Mouse (Mus musculus) cerebellum, adult 2 months (tissue): ENCODE results near the gene Traf3ip2. TPM values are rescaled to one million over a fixed set of nuclear protein-coding genes. Genes with fewer than 3 reads are reported as not detected.

ENCODE experiments used
- DNase-seq, 2 experiments: peaks; one replicate each; pipeline ENCODE4 v3.0.0; 2021
- H3K27ac ChIP-seq: fragments of 200-500 bp; 2 replicates; pipeline ENCODE4 v1.5.1; 2012; ENCODE audit warnings: low read length, control low read depth, inconsistent platforms; ENCODE audit not compliant: insufficient read depth
- H3K27me3 ChIP-seq: fragments of 200-500 bp; 2 replicates; pipeline ENCODE4 v1.6.1; 2012; ENCODE audit warnings: inconsistent platforms, mild to moderate bottlenecking, low read length, moderate library complexity; ENCODE audit not compliant: control insufficient read depth, insufficient read depth
- H3K4me1 ChIP-seq: fragments of 200-500 bp; 2 replicates; pipeline ENCODE4 v1.6.1; 2011; ENCODE audit warnings: low read length; ENCODE audit not compliant: control insufficient read depth, insufficient read depth
- H3K4me3 ChIP-seq: fragments of 200-500 bp; replicated peaks from 2 replicates; pipeline ENCODE3; 2011; ENCODE audit warnings: mild to moderate bottlenecking, low read depth, low read length, control low read depth; ENCODE audit not compliant: insufficient read depth
- CTCF ChIP-seq: fragments of 200-500 bp; IDR thresholded peaks from 2 replicates; pipeline ENCODE4 v1.5.1; 2011; ENCODE audit warnings: low read depth, mild to moderate bottlenecking, control low read depth, low read length, moderate library complexity, borderline replicate concordance; ENCODE audit not compliant: insufficient read depth
- POLR2A ChIP-seq: fragments of 200-500 bp; IDR thresholded peaks from 2 replicates; pipeline ENCODE4 v1.6.1; 2011; ENCODE audit warnings: low read length, control low read depth, borderline replicate concordance; ENCODE audit not compliant: insufficient read depth
- WGBS: fragments of 180-500 bp; shearing (Covaris S2); methylation state at CpG from one replicate; pipeline ENCODE4 v1.1.7; 2018; 5-methylcytosine and 5-hydroxymethylcytosine counted together
- polyA plus RNA-seq: library from polyadenylated mRNA; depleted of rRNA; stranded (reverse); fragments of >200 nt; gene quantifications from 2 replicates; pipeline ENCODE4 v1.2.3, GENCODE M21; 2012

Traf3ip2 gene
- polyA plus RNA-seq, 1 experiment, result 5.7 TPM

DNA sequence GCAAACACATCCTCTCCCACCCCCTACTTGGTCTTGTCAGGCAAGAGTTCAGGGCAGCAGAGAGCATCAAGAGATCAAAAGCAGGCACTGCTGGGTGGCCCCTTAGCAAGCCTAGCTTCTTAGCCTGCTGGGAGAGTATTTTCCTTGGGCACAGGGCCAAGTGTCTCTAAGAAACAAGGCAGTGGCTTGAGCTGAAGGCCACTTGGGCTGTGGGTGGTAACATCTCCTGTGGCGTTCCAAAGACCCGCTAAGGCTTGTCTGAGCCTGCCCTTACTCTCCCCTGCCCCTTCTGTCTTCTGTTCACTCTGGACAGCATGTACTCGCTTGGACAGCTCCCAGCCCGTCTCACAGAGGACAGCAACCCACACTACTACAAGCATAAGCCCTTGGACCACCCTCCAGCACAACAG lies 28.1 kb downstream of the Traf3ip2 start:
- peak; percentile 21 to 44 for DNase-seq
- 60% methylated on average over 4 of the region's 4 CpGs for WGBS
- Histone ChIP-seq H3K4me1 (peaks cover under 1% of the 10 kb centered on the region), H3K27ac (no peak overlapping the region), H3K27me3 (no peaks in the 10 kb centered on the region), H3K4me3 (no peak overlapping the region)
- no peak for TF ChIP-seq CTCF
- TF ChIP-seq POLR2A, result no peak

DNA sequence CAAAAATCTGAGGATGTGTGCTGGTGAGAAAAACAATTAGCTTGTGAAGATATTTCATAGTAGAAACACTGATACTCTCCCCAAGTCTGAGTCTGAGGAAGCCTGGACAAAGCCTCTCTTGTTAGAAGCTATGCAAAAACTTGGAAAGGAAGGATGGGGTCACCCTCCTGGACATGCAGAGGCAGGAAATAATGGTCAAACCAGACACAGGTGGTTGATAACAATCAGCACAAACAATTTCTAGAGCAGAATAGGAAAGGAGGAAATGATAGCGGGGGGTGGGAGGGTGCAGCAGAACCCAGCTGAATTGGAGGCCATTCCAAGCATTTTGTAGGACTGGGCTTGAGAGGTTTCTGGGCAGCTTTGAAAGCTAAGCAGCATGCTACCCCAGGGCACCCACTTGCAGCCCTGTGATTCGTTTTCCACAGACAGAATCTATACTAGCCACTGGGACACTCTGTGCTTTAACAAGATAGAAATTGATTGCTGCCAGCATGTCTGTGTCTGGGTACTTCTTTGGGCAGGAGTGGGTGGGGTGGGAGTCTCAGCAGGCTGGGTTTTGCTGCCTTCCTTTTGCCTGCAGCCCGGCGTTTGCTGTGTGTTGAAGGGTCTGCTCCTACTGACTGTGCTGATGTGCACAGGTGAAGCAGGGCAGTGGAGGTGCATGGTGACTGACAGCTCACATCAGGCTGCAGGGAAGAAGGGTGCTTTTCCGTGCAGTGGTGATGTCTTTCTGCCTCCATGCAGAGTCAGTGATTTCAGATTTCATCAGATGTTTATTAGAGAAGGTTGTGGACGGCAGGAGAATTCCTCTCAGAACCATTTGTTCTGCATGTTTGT lies 33.3 kb downstream of the Traf3ip2 start:
- TF ChIP-seq POLR2A (no peak), CTCF (no peak)
- Histone ChIP-seq H3K4me3 (no peak overlapping the region), H3K4me1 (peaks cover 25% of the 10 kb centered on the region), H3K27me3 (no peaks in the 10 kb centered on the region), H3K27ac (no peak overlapping the region)
- WGBS, result 37% methylated on average over 6 of the region's 6 CpGs
- no peak for DNase-seq

DNA sequence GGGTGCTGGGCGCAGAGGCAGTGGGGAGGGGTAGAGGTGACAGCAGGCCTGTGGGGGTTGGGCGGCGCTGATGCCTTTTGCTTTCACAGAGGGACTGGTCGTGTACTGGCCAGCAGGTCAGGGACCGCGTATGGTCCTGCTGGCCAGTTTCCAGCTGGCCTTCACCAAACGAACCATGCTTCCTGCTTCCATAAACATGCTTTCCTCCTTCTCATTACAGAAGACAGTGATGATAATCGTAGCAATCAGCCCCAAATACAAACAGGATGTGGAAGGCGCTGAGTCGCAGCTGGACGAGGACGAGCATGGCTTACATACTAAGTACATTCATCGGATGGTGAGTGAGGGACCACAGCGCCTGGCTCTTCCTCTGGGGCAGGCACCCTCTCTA lies 33.9 kb downstream of the Traf3ip2 start:
- no peak overlapping the region for H3K4me3 ChIP-seq
- peak; percentile 72 to 82 for DNase-seq
- no peaks in the 10 kb centered on the region for H3K27me3 ChIP-seq
- 12% methylated on average over 14 of the region's 14 CpGs for WGBS
- H3K4me1 ChIP-seq, result peaks cover 25% of the 10 kb centered on the region
- no peak overlapping the region for H3K27ac ChIP-seq
- no peak for TF ChIP-seq POLR2A
- no peak for TF ChIP-seq CTCF

DNA sequence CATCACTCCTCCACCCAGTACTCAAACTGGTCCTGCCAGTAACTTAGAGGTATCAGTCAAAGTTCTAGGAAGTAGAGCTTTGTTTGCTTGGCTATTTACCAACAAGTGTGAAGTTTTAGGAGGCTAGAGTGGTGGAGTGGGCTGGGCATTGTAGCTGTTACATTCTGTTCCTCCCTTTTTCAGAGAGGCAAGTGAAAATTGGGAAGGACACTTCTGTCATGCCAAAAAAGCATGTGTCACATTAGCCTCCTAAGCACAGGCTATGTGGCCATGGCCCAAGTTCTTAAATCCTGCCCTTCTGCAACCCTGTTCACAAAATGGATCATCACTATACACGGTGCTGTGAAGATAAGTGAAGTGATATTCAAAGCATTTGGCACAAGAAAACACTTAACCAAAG lies 34.4 kb downstream of the Traf3ip2 start:
- peak; percentile 21 to 39 for DNase-seq
- Histone ChIP-seq H3K27ac (no peak overlapping the region), H3K4me3 (no peak overlapping the region), H3K27me3 (no peaks in the 10 kb centered on the region), H3K4me1 (peaks cover 25% of the 10 kb centered on the region)
- 54% methylated on average over 1 of the region's 1 CpGs for WGBS
- TF ChIP-seq CTCF (no peak), POLR2A (no peak)

DNA sequence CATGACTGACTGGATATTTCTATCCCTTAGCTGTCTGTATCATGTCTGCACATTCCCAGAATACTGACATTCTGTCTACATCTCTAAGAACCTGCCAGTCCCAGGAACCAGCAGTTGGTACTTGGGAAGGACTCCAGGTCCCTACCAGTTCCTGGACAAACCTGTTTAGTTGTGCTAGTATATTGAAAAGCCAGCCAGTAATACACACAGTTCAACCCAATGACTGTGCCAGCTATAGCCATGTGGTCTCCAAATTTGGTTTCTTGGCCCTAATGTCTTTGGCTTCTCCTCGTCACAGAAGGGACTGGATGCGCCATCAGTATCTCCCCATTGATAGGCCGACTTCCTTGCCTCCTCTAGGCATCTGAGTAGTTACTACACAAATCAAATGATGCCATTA lies 35.5 kb downstream of the Traf3ip2 start:
- Histone ChIP-seq H3K27ac (no peak overlapping the region), H3K4me1 (peaks cover 25% of the 10 kb centered on the region), H3K4me3 (no peak overlapping the region), H3K27me3 (no peaks in the 10 kb centered on the region)
- no peak for TF ChIP-seq CTCF
- no peak for TF ChIP-seq POLR2A
- WGBS, result 14% methylated on average over 3 of the region's 3 CpGs
- DNase-seq, result peak; percentile 75 to 93

DNA sequence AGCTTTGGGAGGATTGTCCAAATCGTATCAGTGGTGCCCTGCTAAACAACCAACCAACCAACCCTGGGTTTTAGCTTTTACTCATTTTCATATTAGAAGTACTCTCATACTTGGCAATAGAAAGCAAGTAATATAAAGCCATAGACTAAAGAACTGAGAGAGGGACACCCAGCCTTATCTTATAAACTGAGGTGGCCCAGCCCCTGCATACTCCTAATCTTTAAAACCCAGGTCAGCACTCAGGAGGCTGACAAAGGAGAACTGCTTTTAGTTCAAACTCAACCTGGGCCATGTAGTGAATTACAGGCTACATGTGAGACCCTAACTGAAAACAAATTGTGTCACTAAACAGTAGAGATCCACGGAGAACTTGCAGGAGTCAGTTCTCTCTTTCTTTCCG lies 36.8 kb downstream of the Traf3ip2 start:
- Histone ChIP-seq H3K27ac (no peak overlapping the region), H3K4me3 (no peak overlapping the region), H3K27me3 (no peaks in the 10 kb centered on the region), H3K4me1 (peaks cover 25% of the 10 kb centered on the region)
- TF ChIP-seq POLR2A (no peak), CTCF (no peak)
- DNase-seq, result no peak
- 98% methylated on average over 3 of the region's 3 CpGs for WGBS

DNA sequence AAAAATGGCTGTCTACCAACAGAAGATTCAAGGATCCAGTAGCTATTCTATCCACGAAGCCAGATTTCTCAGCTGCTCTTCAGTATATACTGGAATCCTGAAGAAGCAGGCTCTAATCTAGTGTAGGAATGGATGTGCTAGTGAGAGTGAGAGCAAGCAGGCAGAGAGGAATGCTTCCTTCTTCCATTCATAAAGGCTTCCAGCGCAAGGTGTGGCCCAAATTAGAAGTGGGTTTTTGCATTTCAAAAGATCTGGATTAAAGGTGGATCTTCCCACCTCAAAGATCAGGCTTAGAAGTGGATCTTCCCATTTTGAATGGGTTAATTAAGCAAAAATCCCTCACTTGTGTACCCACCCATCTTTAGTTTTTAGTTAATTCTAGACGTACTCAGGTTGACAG lies 37.6 kb downstream of the Traf3ip2 start:
- Histone ChIP-seq H3K4me3 (no peak overlapping the region), H3K27me3 (no peaks in the 10 kb centered on the region), H3K27ac (no peak overlapping the region), H3K4me1 (peaks cover 25% of the 10 kb centered on the region)
- 98% methylated on average over 3 of the region's 3 CpGs for WGBS
- no peak for TF ChIP-seq CTCF
- no peak for TF ChIP-seq POLR2A
- DNase-seq, result no peak

DNA sequence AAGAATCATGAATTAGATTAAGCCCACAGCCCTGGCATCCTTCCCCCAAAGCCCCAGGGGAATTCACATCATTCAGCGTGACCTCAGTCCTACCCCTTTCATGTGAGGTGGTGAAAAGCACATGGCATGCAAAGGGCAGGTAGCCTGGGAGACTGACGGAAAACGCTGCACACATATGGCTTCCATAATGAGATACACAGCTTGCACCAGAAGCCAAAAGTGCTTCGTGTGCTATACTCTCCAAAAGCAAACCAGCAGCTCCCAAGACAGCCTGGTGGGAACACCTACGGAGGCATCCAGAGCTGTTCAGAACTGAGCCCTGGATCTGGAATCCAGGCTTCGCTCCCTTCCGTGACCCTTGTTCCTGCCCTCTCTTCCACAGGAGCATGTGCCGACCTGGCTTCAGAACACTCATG lies 41.3 kb downstream of the Traf3ip2 start:
- WGBS, result 69% methylated on average over 8 of the region's 8 CpGs

More for the DNA sequence above, 41.3 kb downstream of the Traf3ip2 start:
- Histone ChIP-seq H3K27ac (no peak overlapping the region), H3K27me3 (no peaks in the 10 kb centered on the region), H3K4me1 (peaks cover 7% of the 10 kb centered on the region), H3K4me3 (no peak overlapping the region)
- TF ChIP-seq POLR2A, result no peak
- TF ChIP-seq CTCF, result no peak
- no peak for DNase-seq
